Mouse (Mus musculus): ENCODE data around the gene Nexn. TPM values are rescaled to one million over a fixed set of nuclear protein-coding genes. Genes with fewer than 3 reads are reported as not detected.
"Not testable (repeated sequence)": the region's sequence is repeated elsewhere in the genome, so short reads cannot be mapped to it uniquely, and the experiment has no call there.

Gene Nexn
- polyA plus RNA-seq, 1 experiment from 2014 or later, result 326 TPM

GRCm38 (mm10) chr3:152261436-152261835, 4.7 kb downstream of the Nexn start:
- no peaks in the 10 kb centered on the region for H3K27me3 ChIP-seq
- WGBS, result 17% methylated on average over 8 of the region's 8 CpGs
- ATAC-seq (replicated peaks; ENCODE audit: insufficient number of reproducible peaks, insufficient read depth, low FRiP score, low read depth), result no peak
- H3K4me2 ChIP-seq, result peak overlapping the region; percentile 80
- peak overlapping the region; percentile 73 for H3K4me3 ChIP-seq
- peak overlapping the region; percentile 90 for H3K9ac ChIP-seq
- no peaks in the 10 kb centered on the region for H3K36me3 ChIP-seq
- H3K27ac ChIP-seq, result peak overlapping the region; percentile 99
- no peaks in the 10 kb centered on the region for H3K9me3 ChIP-seq (replicated peaks)
- peaks cover 40% of the 10 kb centered on the region for H3K4me1 ChIP-seq (replicated peaks)

DNA sequence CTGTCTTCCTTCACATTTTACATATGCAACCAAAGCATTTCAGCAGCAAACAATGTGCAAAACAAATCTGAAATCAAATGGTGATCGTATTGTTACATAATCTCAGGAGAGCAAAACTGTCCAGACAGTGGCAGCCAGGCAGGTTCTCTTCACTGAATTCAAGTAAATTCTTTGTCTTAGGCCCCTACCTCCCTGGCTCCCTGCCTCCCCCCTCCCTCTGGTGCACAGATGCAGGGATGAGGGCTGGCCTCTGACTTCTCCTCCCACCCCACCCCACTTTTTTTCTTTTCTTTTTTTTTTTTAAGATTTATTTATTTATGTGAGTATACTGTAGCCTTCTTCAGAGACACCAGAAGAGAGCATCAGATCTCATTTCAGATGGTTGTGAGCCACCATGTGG, 5.8 kb downstream of the Nexn start:
- Histone ChIP-seq H3K9ac (peak overlapping the region; percentile 48; the same call in 1 of the 2 replicates), H3K27ac (peak overlapping the region; percentile 99), H3K4me3 (0 out of 2 replicates have a peak overlapping the region, but pooled peaks have one; percentile 4), H3K4me2 (peak overlapping the region; percentile 42), H3K27me3 (no peaks in the 10 kb centered on the region), H3K9me3 (replicated peaks) (no peaks in the 10 kb centered on the region), H3K4me1 (replicated peaks) (peaks cover 34% of the 10 kb centered on the region), H3K36me3 (no peaks in the 10 kb centered on the region; the same call in 1 of the 2 replicates)
- no peak for ATAC-seq (replicated peaks; ENCODE audit: insufficient number of reproducible peaks, insufficient read depth, low FRiP score, low read depth)
- 80% methylated on average over 1 of the region's 1 CpGs for WGBS

DNA sequence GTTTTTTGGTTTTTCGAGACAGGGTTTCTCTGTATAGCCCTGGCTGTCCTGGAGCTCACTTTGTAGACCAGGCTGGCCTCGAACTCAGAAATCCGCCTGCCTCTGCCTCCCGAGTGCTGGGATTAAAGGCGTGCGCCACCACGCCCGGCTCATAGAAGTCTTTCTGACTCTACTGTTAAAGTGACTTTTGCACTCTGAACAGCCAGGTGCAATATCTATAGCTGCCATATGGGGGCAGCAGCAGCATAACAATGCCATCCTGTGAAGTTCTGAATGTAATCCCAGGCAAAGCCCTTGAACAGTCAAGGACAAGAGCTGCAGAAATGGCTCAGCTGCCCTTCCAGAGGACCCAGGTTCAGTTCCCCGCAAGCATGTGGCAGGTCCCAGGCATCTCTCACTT, 6.7 kb downstream of the Nexn start:
- H3K4me1 ChIP-seq (replicated peaks), result peaks cover 34% of the 10 kb centered on the region
- H3K27me3 ChIP-seq; H3K9me3 ChIP-seq (replicated peaks); H3K36me3 ChIP-seq: not testable (repeated sequence)
- peak; percentile 40 for ATAC-seq (replicated peaks; ENCODE audit: insufficient number of reproducible peaks, insufficient read depth, low FRiP score, low read depth)
- peak overlapping the region; percentile 48 for H3K9ac ChIP-seq
- WGBS, result 27% methylated on average over 8 of the region's 9 CpGs
- H3K27ac ChIP-seq, result peak overlapping the region; percentile 99
- peak overlapping the region; percentile 4; the same call in 1 of the 2 replicates for H3K4me3 ChIP-seq
- H3K4me2 ChIP-seq, result peak overlapping the region; percentile 42

- peaks cover 16% of the 10 kb centered on the region; the same call in 1 of the 2 replicates for H3K36me3 ChIP-seq
- H3K9ac ChIP-seq, result no peak overlapping the region
- no peak overlapping the region for H3K4me3 ChIP-seq
- WGBS, result 73% methylated on average over 3 of the region's 3 CpGs
- H3K4me1 ChIP-seq (replicated peaks), result peaks cover 34% of the 10 kb centered on the region
- ATAC-seq (replicated peaks; ENCODE audit: insufficient number of reproducible peaks, insufficient read depth, low FRiP score, low read depth), result no peak
- H3K27me3 ChIP-seq, result no peaks in the 10 kb centered on the region
- H3K9me3 ChIP-seq (replicated peaks), result no peaks in the 10 kb centered on the region
- no peak overlapping the region for H3K4me2 ChIP-seq
- peak overlapping the region; percentile 30; the same call in 1 of the 2 replicates for H3K27ac ChIP-seq
Observed at GRCm38 (mm10) chr3:152257528-152257927, 8.6 kb downstream of the Nexn start.

DNA sequence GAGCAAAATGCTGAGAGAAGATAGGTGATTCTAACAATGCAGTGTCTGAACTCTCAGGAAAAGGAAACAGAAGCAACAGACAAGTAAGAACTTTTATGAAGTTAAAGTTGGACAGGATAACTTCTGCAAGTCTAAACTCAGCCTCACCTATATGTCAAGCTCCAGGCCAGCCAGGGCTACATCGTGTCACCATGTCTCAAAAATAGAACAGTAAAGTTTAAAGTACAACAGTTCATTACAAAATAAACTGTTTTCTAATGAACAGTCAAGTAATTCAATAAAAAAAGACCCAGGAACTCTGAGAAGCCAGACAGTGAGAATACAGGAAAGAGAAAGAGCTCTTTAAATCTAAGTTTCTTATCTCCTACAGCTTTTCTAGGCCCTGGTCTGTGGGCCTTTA, 15.7 kb downstream of the Nexn start:
- no peak for ATAC-seq (replicated peaks; ENCODE audit: insufficient number of reproducible peaks, insufficient read depth, low FRiP score, low read depth)
- H3K9me3 ChIP-seq (replicated peaks), result no peaks in the 10 kb centered on the region
- H3K4me2 ChIP-seq, result no peak overlapping the region
- H3K27me3 ChIP-seq, result no peaks in the 10 kb centered on the region
- H3K4me3 ChIP-seq, result no peak overlapping the region
- H3K27ac ChIP-seq, result no peak overlapping the region
- no peaks in the 10 kb centered on the region for H3K4me1 ChIP-seq (replicated peaks)
- H3K36me3 ChIP-seq, result peaks cover 64% of the 10 kb centered on the region
- 71% methylated on average over 1 of the region's 1 CpGs for WGBS
- no peak overlapping the region for H3K9ac ChIP-seq

DNA sequence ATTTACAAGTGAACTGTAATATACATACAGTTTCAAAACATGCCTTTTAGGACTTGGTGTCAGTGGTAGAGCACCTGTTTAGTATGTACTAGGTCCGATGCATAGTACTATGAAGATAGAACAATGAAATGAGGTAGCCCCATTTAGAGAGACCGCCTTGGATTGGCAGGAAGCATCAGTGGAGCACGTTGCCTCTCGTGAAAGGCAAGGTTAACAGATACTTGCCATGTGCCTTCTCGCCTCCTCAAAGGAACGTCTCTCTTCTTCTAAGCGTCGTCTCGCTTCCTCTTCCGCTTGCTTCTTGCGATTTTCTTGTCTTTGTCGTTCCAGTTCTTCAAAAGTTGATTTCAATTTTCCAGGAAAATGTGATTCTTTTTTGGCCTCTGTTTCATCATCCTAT, 18.4 kb downstream of the Nexn start:
- ATAC-seq (replicated peaks; ENCODE audit: insufficient number of reproducible peaks, insufficient read depth, low FRiP score, low read depth), result no peak
- no peaks in the 10 kb centered on the region for H3K9me3 ChIP-seq (replicated peaks)
- H3K27ac ChIP-seq, result no peak overlapping the region
- H3K4me2 ChIP-seq, result no peak overlapping the region
- H3K27me3 ChIP-seq, result no peaks in the 10 kb centered on the region
- 85% methylated on average over 12 of the region's 12 CpGs for WGBS
- H3K4me1 ChIP-seq (replicated peaks), result no peaks in the 10 kb centered on the region
- peaks cover 74% of the 10 kb centered on the region for H3K36me3 ChIP-seq
- H3K9ac ChIP-seq, result no peak overlapping the region
- H3K4me3 ChIP-seq, result no peak overlapping the region

- Histone ChIP-seq H3K4me1 (replicated peaks) (no peaks in the 10 kb centered on the region), H3K9ac (no peak overlapping the region), H3K9me3 (replicated peaks) (no peaks in the 10 kb centered on the region), H3K27ac (no peak overlapping the region), H3K36me3 (peaks cover 83% of the 10 kb centered on the region), H3K27me3 (no peaks in the 10 kb centered on the region), H3K4me3 (no peak overlapping the region), H3K4me2 (no peak overlapping the region)
- ATAC-seq (replicated peaks; ENCODE audit: insufficient number of reproducible peaks, insufficient read depth, low FRiP score, low read depth), result no peak
- WGBS, result 67% methylated on average over 5 of the region's 5 CpGs
Observed at GRCm38 (mm10) chr3:152245273-152245910, 20.8 kb downstream of the Nexn start.

DNA sequence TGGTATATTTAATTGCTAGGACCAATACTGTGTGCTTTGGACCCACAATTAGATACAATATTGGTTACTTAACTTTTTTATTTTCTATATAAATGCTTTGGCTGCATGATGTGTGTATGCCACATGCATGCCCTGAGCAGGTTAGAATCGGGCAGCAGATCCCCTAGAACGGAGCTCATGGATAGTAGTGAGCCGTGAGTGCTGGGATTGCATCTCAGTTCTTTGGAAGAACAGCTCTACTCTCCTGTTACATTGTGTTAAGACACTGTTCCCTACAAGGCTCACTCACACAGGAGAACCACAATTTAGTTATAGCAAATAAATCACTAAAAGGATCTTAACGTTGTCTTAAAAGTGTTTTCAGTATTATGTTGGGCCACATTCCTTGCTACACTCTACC, 22.8 kb downstream of the Nexn start:
- H3K4me3 ChIP-seq, result no peak overlapping the region
- no peaks in the 10 kb centered on the region for H3K27me3 ChIP-seq
- no peak overlapping the region for H3K4me2 ChIP-seq
- H3K4me1 ChIP-seq (replicated peaks), result no peaks in the 10 kb centered on the region
- H3K9me3 ChIP-seq (replicated peaks), result no peaks in the 10 kb centered on the region
- no peak for ATAC-seq (replicated peaks; ENCODE audit: insufficient number of reproducible peaks, insufficient read depth, low FRiP score, low read depth)
- no peak overlapping the region for H3K9ac ChIP-seq
- peaks cover 88% of the 10 kb centered on the region for H3K36me3 ChIP-seq
- WGBS, result 74% methylated on average over 4 of the region's 4 CpGs
- no peak overlapping the region for H3K27ac ChIP-seq

DNA sequence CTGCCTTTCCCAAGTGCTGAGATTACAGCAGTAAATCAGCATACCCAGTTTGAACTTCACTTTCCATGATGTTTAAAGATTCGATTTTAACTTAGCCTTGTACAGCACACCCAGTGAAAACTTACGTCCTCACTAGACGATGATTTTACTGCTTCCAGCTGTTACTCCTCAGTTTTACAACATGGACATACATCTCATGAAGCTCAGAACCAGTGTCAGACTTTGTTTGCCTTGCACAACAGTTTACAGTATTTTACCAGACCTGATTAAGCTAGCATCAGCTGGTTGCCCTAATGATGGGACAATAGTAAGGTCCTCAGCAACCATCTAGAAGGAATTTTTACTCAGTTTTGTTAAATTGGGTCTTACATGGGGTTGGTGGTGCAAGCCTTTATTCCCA, 25.1 kb downstream of the Nexn start:
- WGBS, result 76% methylated on average over 3 of the region's 3 CpGs
- no peak for ATAC-seq (replicated peaks; ENCODE audit: insufficient number of reproducible peaks, insufficient read depth, low FRiP score, low read depth)
- no peak overlapping the region for H3K9ac ChIP-seq
- peaks cover 80% of the 10 kb centered on the region for H3K36me3 ChIP-seq
- no peak overlapping the region for H3K27ac ChIP-seq
- H3K4me2 ChIP-seq, result no peak overlapping the region
- H3K4me3 ChIP-seq, result no peak overlapping the region
- H3K4me1 ChIP-seq (replicated peaks), result no peaks in the 10 kb centered on the region
- H3K27me3 ChIP-seq, result no peaks in the 10 kb centered on the region
- H3K9me3 ChIP-seq (replicated peaks), result no peaks in the 10 kb centered on the region

DNA sequence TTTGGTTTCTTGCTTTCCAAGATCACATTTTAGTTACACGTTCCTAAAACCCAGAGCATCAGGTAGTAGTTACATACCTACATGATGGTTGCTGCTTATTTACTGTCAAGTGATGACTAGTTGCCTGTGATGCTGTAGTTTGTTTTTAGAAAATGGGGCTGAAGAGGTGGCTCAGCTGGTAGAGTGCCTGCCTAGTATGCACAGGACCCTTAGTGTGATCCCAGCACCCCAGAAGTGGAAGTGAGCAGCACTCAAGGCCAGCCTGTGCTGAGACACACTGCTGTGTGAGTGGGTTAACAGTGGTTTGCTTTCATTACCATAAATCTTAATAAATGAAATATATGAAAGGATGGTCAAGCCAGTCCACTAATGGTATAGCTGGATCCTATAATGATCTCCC, 26.6 kb downstream of the Nexn start:
- H3K27me3 ChIP-seq, result no peaks in the 10 kb centered on the region
- peaks cover 75% of the 10 kb centered on the region for H3K36me3 ChIP-seq
- no peaks in the 10 kb centered on the region for H3K4me1 ChIP-seq (replicated peaks)
- H3K9me3 ChIP-seq (replicated peaks), result no peaks in the 10 kb centered on the region
- no peak overlapping the region for H3K9ac ChIP-seq
- H3K4me2 ChIP-seq, result no peak overlapping the region
- ATAC-seq (replicated peaks; ENCODE audit: insufficient number of reproducible peaks, insufficient read depth, low FRiP score, low read depth), result no peak
- WGBS, result 83% methylated on average over 1 of the region's 1 CpGs
- H3K27ac ChIP-seq, result no peak overlapping the region
- H3K4me3 ChIP-seq, result no peak overlapping the region

- Histone ChIP-seq H3K27ac (no peak overlapping the region), H3K4me2 (no peak overlapping the region), H3K36me3 (peaks cover 74% of the 10 kb centered on the region), H3K9me3 (replicated peaks) (no peaks in the 10 kb centered on the region), H3K4me3 (no peak overlapping the region), H3K27me3 (no peaks in the 10 kb centered on the region), H3K9ac (no peak overlapping the region), H3K4me1 (replicated peaks) (no peaks in the 10 kb centered on the region)
- 50% methylated on average over 2 of the region's 2 CpGs for WGBS
- no peak for ATAC-seq (replicated peaks; ENCODE audit: insufficient number of reproducible peaks, insufficient read depth, low FRiP score, low read depth)
Observed at GRCm38 (mm10) chr3:152238836-152239235, 27.3 kb downstream of the Nexn start.

DNA sequence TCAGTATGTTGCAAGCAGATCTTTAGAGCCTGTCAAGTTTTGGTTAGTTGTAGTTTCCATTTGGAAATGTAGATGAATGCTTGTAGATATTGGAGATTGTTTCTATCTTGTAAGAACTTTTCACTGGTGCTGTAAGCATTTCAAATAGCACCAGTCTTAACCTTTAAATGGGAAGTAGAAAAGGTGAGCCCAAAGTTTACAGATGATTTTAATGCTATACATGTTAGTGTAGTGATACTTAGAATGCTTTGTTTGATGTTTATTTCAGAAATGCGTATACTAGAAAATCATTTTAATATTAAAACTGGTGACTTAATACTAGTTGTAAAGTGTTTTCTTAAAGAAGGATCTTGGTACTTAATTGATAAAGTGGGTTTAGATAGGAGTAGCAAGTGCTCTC, 30.3 kb downstream of the Nexn start:
- Histone ChIP-seq H3K9ac (no peak overlapping the region), H3K4me3 (no peak overlapping the region), H3K27me3 (no peaks in the 10 kb centered on the region), H3K4me1 (replicated peaks) (peaks cover 4% of the 10 kb centered on the region; the same call in 1 of the 2 replicates), H3K36me3 (peaks cover 63% of the 10 kb centered on the region), H3K4me2 (no peak overlapping the region), H3K27ac (no peak overlapping the region), H3K9me3 (replicated peaks) (no peaks in the 10 kb centered on the region)
- no peak for ATAC-seq (replicated peaks; ENCODE audit: insufficient number of reproducible peaks, insufficient read depth, low FRiP score, low read depth)
- WGBS, result 96% methylated on average over 1 of the region's 1 CpGs

Measured in heart, embryonic 15.5 days (tissue).